9 mouse cellular contexts compared by ENCODE assay signal in genomic region chr3:28165598-28165997, GRCm38 (mm10).
DNase-seq lines count a peak whose midpoint lies in the region; ATAC-seq and TF ChIP-seq lines count a peak whose summit lies in the region.
"Had no signal": no experiment of that assay in that cellular context is flagged by ENCODE, and none has a peak within 500 bp of the region (broad histone marks: within the 10 kb centered on the region; RNA-seq: fewer than 3 reads in every experiment).

No protein-coding gene starts in this region.

- no peak overlapping the region for H3K9ac ChIP-seq in heart, embryonic 11.5 days (ENCODE audit: low read depth, low read length)
- H3K9ac ChIP-seq: limb, embryonic 12.5 days had no signal

- 0 out of 2 replicates have a peak, but pooled peaks cover 3% of the 10 kb centered on the region for H3K27me3 ChIP-seq in heart, embryonic 11.5 days (ENCODE audit: control insufficient read depth, insufficient read depth, low read length)
- H3K27me3 ChIP-seq in embryonic facial prominence, embryonic 10.5 days (replicated peaks; ENCODE audit: low read depth, poor library complexity, severe bottlenecking), result no peaks in the 10 kb centered on the region
- no peaks in the 10 kb centered on the region for H3K27me3 ChIP-seq in hindbrain, embryonic 10.5 days (ENCODE audit: insufficient read depth, poor library complexity, severe bottlenecking)

- no peak overlapping the region for H3K27ac ChIP-seq in heart, embryonic 11.5 days (ENCODE audit: low read depth, low read length)
- H3K27ac ChIP-seq in embryonic facial prominence, embryonic 10.5 days (replicated peaks), result no peak overlapping the region
- no peak overlapping the region for H3K27ac ChIP-seq in hindbrain, embryonic 10.5 days
- H3K27ac ChIP-seq in layer of hippocampus, adult 2 months, result no peak overlapping the region
- H3K27ac ChIP-seq: limb, embryonic 12.5 days had no signal

- H3K4me3 ChIP-seq in heart, embryonic 11.5 days (ENCODE audit: low read depth, low read length), result no peak overlapping the region
- H3K4me3 ChIP-seq in embryonic facial prominence, embryonic 10.5 days, result no peak overlapping the region
- no peak overlapping the region for H3K4me3 ChIP-seq in hindbrain, embryonic 10.5 days
- no peak overlapping the region for H3K4me3 ChIP-seq in layer of hippocampus, adult 2 months
- H3K4me3 ChIP-seq: limb, embryonic 12.5 days had no signal

- peak; percentile 61 to 82 for DNase-seq in heart, adult 18-20 months
- peak; percentile 23 for DNase-seq in adrenal gland, postnatal 25 days
- DNase-seq in embryonic facial prominence, embryonic 10.5 days (ENCODE audit: low spot score), result peak; percentile 70
- DNase-seq in hindbrain, embryonic 10.5 days (ENCODE audit: low spot score), result peak; percentile 64
- DNase-seq in layer of hippocampus, adult 2 months (ENCODE audit: low spot score in 2 of 2), result peak; percentile 67 to 81
- DNase-seq in lung, postnatal 14 days, result peak; percentile 74
- peak; percentile 85 to 87 for DNase-seq in right cerebral cortex, adult 2 months (ENCODE audit: low spot score in 2 of 2)

- no peak overlapping the region for H3K4me2 ChIP-seq in heart, embryonic 11.5 days
- H3K4me2 ChIP-seq: limb, embryonic 12.5 days had no signal

- TF ChIP-seq CTCF in layer of hippocampus, adult 2 months (conservative IDR thresholded peaks at IDR 0.05), result peak; percentile 81

- WGBS in heart, embryonic 11.5 days (ENCODE audit: insufficient replicate concordance), result 0% methylated on average over 1 of the region's 1 CpGs
- WGBS in embryonic facial prominence, embryonic 10.5 days, result 0% methylated on average over 1 of the region's 1 CpGs
- 0% methylated on average over 1 of the region's 1 CpGs for WGBS in hindbrain, embryonic 10.5 days

- ATAC-seq in heart, embryonic 11.5 days (replicated peaks; ENCODE audit: insufficient number of reproducible peaks, low FRiP score, low TSS enrichment), result no peak

- H3K36me3 ChIP-seq in heart, embryonic 11.5 days (ENCODE audit: control insufficient read depth, insufficient read depth, low read length), result no peaks in the 10 kb centered on the region
- H3K36me3 ChIP-seq in embryonic facial prominence, embryonic 10.5 days (replicated peaks), result no peaks in the 10 kb centered on the region
- no peaks in the 10 kb centered on the region for H3K36me3 ChIP-seq in hindbrain, embryonic 10.5 days
- H3K36me3 ChIP-seq: limb, embryonic 12.5 days had no signal

- H3K4me1 ChIP-seq in heart, embryonic 11.5 days (ENCODE audit: control insufficient read depth, insufficient read depth, low read length), result no peaks in the 10 kb centered on the region
- H3K4me1 ChIP-seq in embryonic facial prominence, embryonic 10.5 days, result peaks cover 6% of the 10 kb centered on the region
- H3K4me1 ChIP-seq in hindbrain, embryonic 10.5 days (replicated peaks), result peaks cover 4% of the 10 kb centered on the region

- H3K9me3 ChIP-seq in heart, embryonic 11.5 days (replicated peaks; ENCODE audit: control insufficient read depth, low read length), result no peaks in the 10 kb centered on the region
- no peaks in the 10 kb centered on the region for H3K9me3 ChIP-seq in embryonic facial prominence, embryonic 10.5 days
- no peaks in the 10 kb centered on the region for H3K9me3 ChIP-seq in hindbrain, embryonic 10.5 days
- H3K9me3 ChIP-seq: limb, embryonic 12.5 days had no signal

Comparison
In these comparisons a context has a peak if more than half of its experiments do, and no peak if none do; other contexts are left out.
1. DNase-seq: peak in every context shown above with its lines; median percentile 86 in right cerebral cortex, adult 2 months; 74 in layer of hippocampus, adult 2 months; 74 in lung, postnatal 14 days; 72 in heart, adult 18-20 months; 70 in embryonic facial prominence, embryonic 10.5 days; 64 in hindbrain, embryonic 10.5 days; 23 in adrenal gland, postnatal 25 days.